Mouse (Mus musculus) embryonic fibroblast, embryonic 13.5 days (primary cell): ENCODE data around the gene Srp72.

Experiments
- CTCF ChIP-seq: IDR thresholded peaks from 2 replicates; pipeline ENCODE4 v1.5.1; 2011; ENCODE audit warnings: mild to moderate bottlenecking, control low read depth, low read length, moderate library complexity, borderline replicate concordance; ENCODE audit not compliant: insufficient read depth
- POLR2A ChIP-seq: IDR thresholded peaks from 2 replicates; pipeline ENCODE4 v1.6.1; 2011; ENCODE audit warnings: low read depth, mild to moderate bottlenecking, control low read depth, low read length, moderate library complexity

GRCm38 (mm10) chr5:76928124-76928832, 46.2 kb upstream of the Srp72 start:
- no peak for TF ChIP-seq CTCF
- no peak for TF ChIP-seq POLR2A
